Mouse (Mus musculus): ENCODE measurements at regions not wholly inside any gene's neighbourhood (a gene's known extent, or its start where the extent isn't known, plus 50 kb on each side); places are given as distances from the start of the nearest gene placed in this dataset.

- no peak for DNase-seq
Measured at GRCm38 (mm10) chr7:40429416-40429815, 468.7 kb upstream of the Vstm2b start.

DNA sequence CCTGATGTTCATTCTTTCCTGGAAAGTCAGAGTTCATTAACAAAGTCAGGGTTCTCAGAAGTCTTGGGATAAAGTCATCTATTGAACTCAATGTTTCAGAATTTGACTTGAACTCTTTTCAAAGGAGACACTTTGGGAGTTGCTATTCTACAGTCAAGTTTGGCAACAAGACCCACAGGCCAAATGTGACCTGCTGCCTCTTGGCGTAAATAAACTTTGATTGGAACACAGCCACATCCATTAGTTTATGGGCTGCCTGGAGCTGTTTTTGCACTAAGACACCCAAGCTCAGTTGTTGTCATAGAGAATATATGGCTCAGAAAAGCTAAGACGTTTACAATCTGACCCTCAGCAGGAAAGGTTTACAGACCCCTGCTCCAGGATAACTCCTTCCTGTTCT is 464.2 kb upstream of the Vstm2b start:
- peak in 1 of 2 experiments; percentile 40 for DNase-seq

DNA sequence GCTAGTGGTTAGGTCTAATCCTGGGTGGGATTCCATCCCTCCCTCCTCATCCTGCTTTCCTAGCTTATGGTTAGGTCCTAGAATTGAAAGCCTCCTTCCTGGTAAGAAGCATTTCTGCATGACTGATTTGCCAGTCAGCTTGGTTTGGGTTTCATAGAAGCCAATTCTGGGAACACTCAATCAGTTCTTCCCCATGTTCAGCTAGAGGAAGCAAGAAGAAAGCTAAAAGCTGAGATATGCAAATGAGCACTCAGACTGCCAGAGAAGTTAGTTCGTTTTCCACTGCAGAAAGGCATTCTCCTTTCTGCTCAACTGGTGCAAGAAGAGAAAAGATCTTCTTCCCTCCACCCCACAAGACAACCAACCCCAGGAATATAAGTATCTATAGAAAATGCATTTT is 457.0 kb upstream of the Vstm2b start:
- no peak for DNase-seq

- no peak for DNase-seq
Measured at GRCm38 (mm10) chr7:40441786-40442185, 456.3 kb upstream of the Vstm2b start.

DNA sequence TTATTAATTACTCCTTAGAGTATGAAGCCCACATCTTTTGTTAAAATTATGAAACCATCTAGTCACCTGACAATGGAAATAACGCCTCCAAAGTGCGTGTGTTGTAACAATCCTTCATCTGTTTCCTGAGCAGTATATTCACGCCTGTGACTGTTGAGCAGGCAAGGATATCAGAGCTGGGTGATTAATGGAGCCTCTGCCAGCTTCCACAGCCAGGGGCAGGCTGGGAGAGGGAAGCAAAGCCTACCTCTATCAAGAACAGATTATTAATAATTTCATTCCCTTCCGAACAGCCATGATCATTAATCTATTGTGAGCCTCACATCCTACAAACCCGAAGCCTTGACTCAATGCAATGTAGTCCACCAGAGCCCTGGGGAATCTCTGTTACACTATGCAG is 431.7 kb upstream of the Vstm2b start:
- no peak for DNase-seq

- peak; percentile 35 to 47 for DNase-seq
Measured at GRCm38 (mm10) chr7:40487256-40487655, 410.9 kb upstream of the Vstm2b start.

DNA sequence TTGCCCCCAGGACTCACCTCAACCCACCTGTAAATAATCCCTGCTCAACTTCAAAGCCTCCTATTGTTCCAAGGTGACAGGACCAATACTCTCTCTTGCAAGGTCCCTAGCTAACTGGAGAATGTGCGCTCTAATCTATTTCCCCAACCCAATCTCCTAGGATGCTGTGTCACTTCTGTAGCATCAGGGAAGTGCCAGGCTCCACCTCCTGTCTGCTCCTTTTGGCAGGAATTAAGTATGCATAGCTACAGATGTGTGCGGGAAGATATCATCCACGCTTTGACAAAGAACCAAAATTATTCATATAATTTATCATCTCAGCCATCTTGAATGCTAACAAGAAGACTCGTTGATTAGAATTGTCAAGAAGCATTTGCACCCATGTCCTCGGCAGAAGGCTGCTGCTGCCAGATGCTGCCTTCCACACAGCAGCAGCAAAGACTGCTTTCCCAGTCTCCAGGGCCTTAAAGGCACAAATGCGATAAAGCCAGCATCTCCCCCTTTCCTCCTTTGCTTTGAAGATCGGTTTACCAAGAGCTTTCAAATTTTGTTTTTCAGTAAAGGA is 375.3 kb upstream of the Vstm2b start:
- DNase-seq = no peak

DNA sequence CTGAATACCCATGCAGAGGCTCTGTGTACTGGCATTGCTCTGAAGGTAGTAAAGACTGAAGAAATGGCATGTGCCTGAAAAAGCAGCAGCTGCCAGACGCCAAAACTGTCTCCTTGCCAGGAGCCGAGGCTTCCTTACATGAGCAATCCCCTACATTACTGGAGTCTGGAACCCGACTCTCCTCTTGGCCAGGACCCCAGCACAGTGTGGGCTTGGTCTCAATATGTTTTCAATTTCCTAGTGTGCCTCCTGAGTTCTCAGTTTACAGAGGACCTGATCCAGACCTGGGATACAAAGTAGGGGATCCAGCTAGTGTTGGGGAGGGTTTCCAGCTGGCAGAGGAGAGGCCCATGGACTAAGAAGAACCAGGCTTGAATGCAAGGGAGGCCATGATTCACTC is 361.5 kb upstream of the Vstm2b start:
- peak; percentile 63 to 73 for DNase-seq

- peak; percentile 19 to 24 for DNase-seq
Measured at GRCm38 (mm10) chr7:40537621-40538020, 360.5 kb upstream of the Vstm2b start.

GRCm38 (mm10) chr7:40539789-40540188 is 358.3 kb upstream of the Vstm2b start:
- DNase-seq = peak; percentile 52 to 55

GRCm38 (mm10) chr7:40541283-40541682 is 356.8 kb upstream of the Vstm2b start:
- DNase-seq = no peak

DNA sequence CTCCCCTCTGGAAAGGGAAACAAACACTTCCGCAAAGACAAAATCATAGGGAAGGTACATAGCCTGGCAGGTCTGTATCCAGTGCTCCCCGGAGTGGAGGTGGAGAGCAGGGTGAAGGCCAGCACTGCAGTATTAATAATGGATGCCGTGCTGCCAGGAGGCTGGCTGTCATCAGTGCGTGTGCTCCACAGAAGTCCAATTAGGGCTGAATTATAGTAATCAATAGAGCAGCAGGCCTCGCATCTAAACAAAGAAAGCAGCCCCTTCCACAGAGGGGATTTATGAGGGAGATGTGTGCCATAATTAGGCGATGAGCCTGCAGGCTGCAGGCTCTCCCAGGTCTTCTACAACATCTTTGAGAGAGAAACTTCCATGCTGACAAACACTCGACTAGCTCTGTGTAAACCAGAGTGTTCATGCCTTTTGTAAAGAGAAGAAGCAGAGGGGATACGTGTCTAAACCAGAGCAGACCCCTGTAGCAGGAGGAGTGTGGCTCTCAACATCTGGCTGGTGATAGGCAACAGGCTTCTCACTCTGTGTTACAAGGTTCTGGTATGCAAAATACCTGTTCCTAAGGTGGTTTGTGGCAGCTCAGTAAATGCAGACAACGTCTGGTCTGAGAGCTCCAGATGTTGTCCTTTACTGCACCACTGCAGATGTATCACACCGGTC is 334.5 kb upstream of the Vstm2b start:
- DNase-seq = no peak

DNA sequence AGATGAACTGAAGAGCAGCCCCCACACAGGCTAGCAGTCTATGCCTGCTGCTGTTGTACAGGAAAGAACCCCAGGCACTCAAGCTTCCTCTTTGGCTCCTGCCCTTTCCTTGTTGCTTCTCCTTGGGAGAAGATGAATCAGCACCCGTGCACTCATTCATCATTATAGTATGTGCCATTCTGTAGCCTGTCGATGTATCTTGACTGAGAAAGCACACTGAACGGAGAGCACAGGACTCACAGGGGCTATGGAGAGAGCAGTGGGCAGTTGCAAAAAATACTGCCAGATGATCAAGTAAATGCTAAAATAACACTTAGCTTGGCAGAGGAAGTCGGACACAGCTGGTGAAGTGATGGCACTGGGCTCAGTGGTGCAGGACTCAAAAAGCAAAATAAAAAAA is 322.2 kb upstream of the Vstm2b start:
- no peak for DNase-seq

DNA sequence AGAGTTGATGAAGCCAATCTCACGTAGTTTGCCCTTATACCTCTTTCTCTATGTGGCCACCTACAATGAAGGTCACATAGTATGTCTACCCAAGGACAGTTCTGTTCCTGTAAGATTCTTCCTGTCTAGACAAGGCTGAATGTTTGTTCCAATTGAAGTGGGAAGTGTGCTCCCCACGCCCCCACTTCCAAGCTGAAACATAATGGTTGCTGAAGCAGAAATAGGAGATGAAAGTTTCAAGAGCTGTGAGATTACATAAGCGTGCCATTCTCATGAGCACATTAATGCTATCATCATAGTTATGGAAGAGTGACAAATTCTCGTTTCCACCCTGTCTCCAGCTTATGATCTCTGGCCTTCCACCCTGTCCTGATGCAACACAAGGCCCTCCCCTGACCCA is 320.8 kb upstream of the Vstm2b start:
- no peak for DNase-seq

DNA sequence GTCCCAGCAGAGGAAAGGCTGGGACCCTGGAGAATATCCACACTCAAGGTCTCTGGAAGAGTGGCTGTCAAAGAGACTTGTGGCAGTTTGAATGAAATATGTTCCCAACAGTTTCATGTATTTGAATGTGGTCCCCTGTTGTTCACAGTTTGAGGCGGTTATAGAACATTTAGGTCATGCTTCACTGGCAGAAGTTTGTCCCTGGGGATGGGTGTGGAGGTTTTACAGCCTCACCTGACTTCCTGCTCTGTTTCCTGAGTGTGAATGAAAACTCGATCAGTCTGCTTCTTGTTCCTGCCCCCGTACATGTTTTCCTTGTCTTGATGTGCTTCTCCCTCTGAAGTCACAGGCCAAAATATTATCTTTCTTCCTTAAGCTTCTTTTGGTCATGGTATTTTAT is 277.4 kb upstream of the Vstm2b start:
- DNase-seq = no peak

- peak; percentile 5 to 12 for DNase-seq
Measured at GRCm38 (mm10) chr7:40622811-40623210, 275.3 kb upstream of the Vstm2b start.

DNA sequence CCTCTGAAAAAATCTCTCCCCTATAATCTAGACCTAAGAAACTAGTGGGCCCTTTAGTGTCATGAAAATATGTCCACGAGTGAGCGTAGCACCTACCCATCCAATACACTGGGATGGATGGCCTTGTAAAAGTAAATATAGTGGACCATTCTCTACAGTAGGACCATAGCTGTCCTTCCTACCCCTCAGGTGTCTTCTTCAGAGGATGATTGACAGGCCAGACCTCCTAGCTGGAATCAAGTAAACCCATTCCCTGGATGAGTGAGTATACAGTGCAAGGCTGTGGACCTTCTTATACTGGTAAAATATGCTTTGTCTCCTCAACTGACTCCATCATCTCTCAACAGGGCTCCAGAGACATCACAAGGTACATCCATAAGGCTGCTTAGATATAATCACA is 274.8 kb upstream of the Vstm2b start:
- DNase-seq = no peak

DNA sequence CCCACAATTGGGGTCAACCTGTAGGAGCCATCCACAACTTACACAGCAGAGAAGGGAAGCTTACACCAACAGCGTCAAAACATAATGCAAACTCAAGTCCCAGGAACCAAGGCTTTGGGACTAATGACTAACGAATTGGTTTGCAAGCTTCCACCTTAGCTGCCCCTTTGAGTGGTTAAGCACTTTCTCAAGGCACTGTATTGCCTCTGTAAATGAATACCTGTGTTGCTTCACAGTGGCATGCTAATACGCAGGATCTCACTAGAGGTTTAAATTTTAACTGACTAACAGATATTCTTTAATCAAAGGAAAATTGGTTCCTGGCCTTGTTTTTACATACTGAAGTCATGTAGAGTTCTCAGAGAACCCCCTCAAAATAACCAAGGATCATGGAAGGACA is 261.8 kb upstream of the Vstm2b start:
- no peak for DNase-seq

GRCm38 (mm10) chr7:40654982-40655381 is 243.1 kb upstream of the Vstm2b start:
- peak in 1 of 2 experiments; percentile 3 for DNase-seq

- no peak for DNase-seq
Measured at GRCm38 (mm10) chr7:40655391-40655790, 242.7 kb upstream of the Vstm2b start.

DNA sequence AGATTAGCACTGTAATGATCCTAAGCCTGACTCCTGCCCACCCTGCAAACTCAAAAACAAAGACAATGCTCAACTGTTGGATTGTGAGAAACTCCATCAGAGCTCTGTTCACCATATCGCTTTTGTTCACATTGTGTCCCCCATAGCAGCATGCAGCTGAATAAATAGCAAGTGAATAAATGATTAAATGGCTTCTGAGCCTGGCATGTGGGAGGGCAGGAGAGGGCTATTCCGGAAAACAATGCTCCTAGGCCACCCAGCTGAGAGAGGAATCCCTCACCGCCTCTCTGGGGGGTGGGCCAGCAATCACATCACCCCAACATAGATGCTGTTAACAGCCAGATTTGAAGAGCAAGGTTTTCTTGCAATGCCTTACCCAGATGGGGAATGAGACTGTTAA is 238.5 kb upstream of the Vstm2b start:
- no peak for DNase-seq

DNA sequence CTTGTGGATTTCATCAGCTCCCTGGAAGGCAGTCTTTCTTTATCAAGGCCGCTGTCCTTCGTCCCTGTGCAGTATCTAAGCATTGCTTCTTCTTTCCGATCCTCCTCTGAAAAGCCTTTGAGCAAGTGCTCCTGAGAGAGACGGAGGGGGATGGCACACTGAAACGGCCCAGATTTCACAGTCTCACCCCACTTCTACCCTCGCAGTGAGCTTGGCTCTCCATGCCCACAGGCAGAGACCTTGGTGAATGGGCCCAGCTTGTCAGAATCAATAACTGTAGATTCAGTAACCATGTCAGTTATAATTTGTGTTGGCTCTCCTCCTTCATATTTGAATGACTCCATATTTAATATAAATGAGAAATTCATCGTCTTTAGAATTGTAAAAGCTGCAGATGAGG is 234.3 kb upstream of the Vstm2b start:
- DNase-seq = no peak

GRCm38 (mm10) chr7:40666625-40667024 is 231.5 kb upstream of the Vstm2b start:
- DNase-seq = no peak

DNA sequence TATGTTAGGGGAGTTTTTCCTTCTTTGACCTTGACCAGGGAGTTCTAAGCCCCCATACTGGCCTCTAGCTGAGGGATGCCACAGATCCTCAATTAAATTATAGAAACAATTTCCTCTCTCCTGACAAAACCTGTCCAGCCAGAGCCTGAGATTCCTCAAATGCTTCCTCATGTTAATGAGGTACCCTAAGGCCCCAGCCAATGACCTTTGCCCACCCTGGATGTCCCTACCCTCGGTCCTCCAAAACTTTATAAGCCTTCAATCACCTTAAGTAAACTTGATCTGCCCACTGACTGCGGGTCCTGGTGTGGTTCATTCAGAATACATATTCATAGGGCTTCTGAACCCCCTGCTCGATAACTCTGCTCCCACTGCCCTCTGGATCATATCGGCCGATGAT is 227.7 kb upstream of the Vstm2b start:
- no peak for DNase-seq

DNA sequence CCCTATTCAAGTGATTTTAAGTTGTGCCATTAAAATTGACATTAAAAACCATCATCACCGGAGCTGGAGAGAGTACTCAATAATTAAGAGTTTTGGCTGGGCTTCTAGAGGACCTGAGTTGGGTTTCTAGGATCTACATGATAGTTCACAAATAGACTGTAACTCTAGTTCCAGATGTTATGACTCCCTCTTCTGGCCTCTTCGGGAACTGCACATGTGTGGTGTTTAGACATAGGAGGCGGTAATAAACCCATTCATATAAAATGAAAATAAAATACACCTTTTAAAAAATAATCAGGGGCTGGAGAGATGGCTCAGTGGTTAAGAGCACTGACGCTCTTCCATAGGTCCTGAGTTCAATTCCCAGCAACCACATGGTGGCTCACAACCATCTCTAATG is 227.1 kb upstream of the Vstm2b start:
- DNase-seq = peak; percentile 5 to 20

Measured in cerebellum, postnatal 14 days (tissue).